Mouse (Mus musculus) thymus, adult 2 months (tissue): ENCODE measurements around the gene Olfr1393.

Source experiments
- CTCF ChIP-seq: fragments of 200-500 bp; IDR thresholded peaks from 2 replicates; pipeline ENCODE4 v1.5.1; 2012; ENCODE audit warnings: mild to moderate bottlenecking, control low read depth, low read length, moderate library complexity, borderline replicate concordance; ENCODE audit not compliant: control insufficient read depth, poor library complexity, insufficient read depth; ENCODE audit errors: extremely low read depth
- POLR2A ChIP-seq: fragments of 200-500 bp; IDR thresholded peaks from 2 replicates; pipeline ENCODE4 v1.6.1; 2012; ENCODE audit warnings: mild to moderate bottlenecking, low read length, control low read depth, moderate library complexity; ENCODE audit not compliant: control insufficient read depth, poor library complexity, insufficient read depth; ENCODE audit errors: extremely low read depth

GRCm38 (mm10) chr11:49270368-49270767 is 7.7 kb upstream of the Olfr1393 start:
- TF ChIP-seq POLR2A (no peak), CTCF (no peak)
